Mouse (Mus musculus) cerebellum, adult 2 months (tissue): ENCODE measurements at regions not wholly inside any gene's neighbourhood (a gene's known extent, or its start where the extent isn't known, plus 50 kb on each side); places are given as distances from the start of the nearest gene placed in this dataset.

Source experiments
- CTCF ChIP-seq: fragments of 200-500 bp; IDR thresholded peaks from 2 replicates; pipeline ENCODE4 v1.5.1; 2011; ENCODE audit warnings: low read depth, mild to moderate bottlenecking, control low read depth, low read length, moderate library complexity, borderline replicate concordance; ENCODE audit not compliant: insufficient read depth
- POLR2A ChIP-seq: fragments of 200-500 bp; IDR thresholded peaks from 2 replicates; pipeline ENCODE4 v1.6.1; 2011; ENCODE audit warnings: low read length, control low read depth, borderline replicate concordance; ENCODE audit not compliant: insufficient read depth

DNA sequence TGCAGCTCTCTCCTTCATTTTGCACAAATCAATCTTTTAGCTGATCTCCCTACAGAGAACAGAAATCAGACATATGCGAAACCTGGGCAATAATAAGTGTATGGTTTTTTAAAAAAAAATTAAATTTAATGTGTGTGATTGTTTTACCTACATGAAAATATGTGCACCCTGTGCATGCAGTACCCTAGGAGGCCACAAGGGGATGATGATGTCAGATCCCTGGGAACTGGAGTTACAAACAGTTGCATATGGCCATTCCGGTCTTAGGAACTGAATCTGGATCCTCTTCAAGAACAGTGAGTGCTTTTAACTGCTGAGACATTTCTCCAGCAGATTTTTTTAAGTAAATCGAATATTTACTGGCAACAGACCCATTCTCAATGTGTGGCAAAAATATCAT is 257.0 kb upstream of the Sox9 start:
- no peak for TF ChIP-seq POLR2A
- no peak for TF ChIP-seq CTCF
